Mouse (Mus musculus): ENCODE results near the gene Alg5. TPM values are rescaled to one million over a fixed set of nuclear protein-coding genes. Genes with fewer than 3 reads are reported as not detected.

Alg5 gene
- polyA plus RNA-seq, 1 experiment from 2014 or later: 40.5 TPM

- H3K9me3 ChIP-seq (ENCODE audit: control insufficient read depth, low read length): no peaks in the 10 kb centered on the region
- 97% methylated on average over 4 of the region's 4 CpGs for WGBS
- H3K36me3 ChIP-seq (ENCODE audit: control insufficient read depth, insufficient read depth, low read length): peaks cover 16% of the 10 kb centered on the region
- H3K27ac ChIP-seq (ENCODE audit: low read depth, low read length): no peak overlapping the region
- H3K4me2 ChIP-seq: no peak overlapping the region
- no peak overlapping the region for H3K4me3 ChIP-seq (ENCODE audit: low read depth, low read length)
- no peak overlapping the region for H3K9ac ChIP-seq (ENCODE audit: low read length)
- no peak for DNase-seq (ENCODE audit: low spot score, missing footprints)
- no peaks in the 10 kb centered on the region for H3K27me3 ChIP-seq (ENCODE audit: control insufficient read depth, insufficient read depth, low read length)
- peaks cover 8% of the 10 kb centered on the region for H3K4me1 ChIP-seq (ENCODE audit: control insufficient read depth, insufficient read depth, low read length)
- ATAC-seq (ENCODE audit: low FRiP score): no peak
These were observed 3.0 kb upstream of the Alg5 start for GRCm38 (mm10) chr3:54732371-54732770.

GRCm38 (mm10) chr3:54734411-54735246, 710 bp upstream of the Alg5 start:
- Histone ChIP-seq H3K9me3 (ENCODE audit: control insufficient read depth, low read length) (no peaks in the 10 kb centered on the region), H3K4me1 (ENCODE audit: control insufficient read depth, insufficient read depth, low read length) (peaks cover 8% of the 10 kb centered on the region), H3K4me3 (ENCODE audit: low read depth, low read length) (peak overlapping the region; percentile 91), H3K36me3 (ENCODE audit: control insufficient read depth, insufficient read depth, low read length) (peaks cover 11% of the 10 kb centered on the region), H3K27ac (ENCODE audit: low read depth, low read length) (peak overlapping the region; percentile 98), H3K9ac (ENCODE audit: low read length) (peak overlapping the region; percentile 95), H3K4me2 (peak overlapping the region; percentile 88), H3K27me3 (ENCODE audit: control insufficient read depth, insufficient read depth, low read length) (no peaks in the 10 kb centered on the region)
- peak; percentile 99 for DNase-seq (ENCODE audit: low spot score, missing footprints)
- WGBS: under 1% methylated on average over 77 of the region's 84 CpGs
- ATAC-seq (ENCODE audit: low FRiP score): peak; percentile 95

- DNase-seq (ENCODE audit: low spot score, missing footprints): peak; percentile 93
- peak overlapping the region; percentile 91 for H3K4me3 ChIP-seq (ENCODE audit: low read depth, low read length)
- WGBS: 61% methylated on average over 18 of the region's 18 CpGs
- peak overlapping the region; percentile 88 for H3K4me2 ChIP-seq
- H3K27me3 ChIP-seq (ENCODE audit: control insufficient read depth, insufficient read depth, low read length): no peaks in the 10 kb centered on the region
- H3K27ac ChIP-seq (ENCODE audit: low read depth, low read length): no peak overlapping the region; the same call in 1 of the 2 replicates
- H3K9ac ChIP-seq (ENCODE audit: low read length): peak overlapping the region; percentile 95
- H3K36me3 ChIP-seq (ENCODE audit: control insufficient read depth, insufficient read depth, low read length): peaks cover 9% of the 10 kb centered on the region
- H3K4me1 ChIP-seq (ENCODE audit: control insufficient read depth, insufficient read depth, low read length): peaks cover 8% of the 10 kb centered on the region
- H3K9me3 ChIP-seq (ENCODE audit: control insufficient read depth, low read length): no peaks in the 10 kb centered on the region
- ATAC-seq (ENCODE audit: low FRiP score): no peak
These were observed 975 bp downstream of the Alg5 start for GRCm38 (mm10) chr3:54736101-54736927.

GRCm38 (mm10) chr3:54737317-54737716, 2.0 kb downstream of the Alg5 start:
- Histone ChIP-seq H3K4me2 (no peak overlapping the region), H3K9me3 (ENCODE audit: control insufficient read depth, low read length) (no peaks in the 10 kb centered on the region; the same call in 1 of the 2 replicates), H3K9ac (ENCODE audit: low read length) (no peak overlapping the region), H3K36me3 (ENCODE audit: control insufficient read depth, insufficient read depth, low read length) (peaks cover 15% of the 10 kb centered on the region), H3K27me3 (ENCODE audit: control insufficient read depth, insufficient read depth, low read length) (no peaks in the 10 kb centered on the region), H3K4me1 (ENCODE audit: control insufficient read depth, insufficient read depth, low read length) (peaks cover 8% of the 10 kb centered on the region), H3K4me3 (ENCODE audit: low read depth, low read length) (no peak overlapping the region), H3K27ac (ENCODE audit: low read depth, low read length) (no peak overlapping the region)
- no peak for ATAC-seq (ENCODE audit: low FRiP score)
- WGBS: 93% methylated on average over 8 of the region's 8 CpGs
- no peak for DNase-seq (ENCODE audit: low spot score, missing footprints)

- 96% methylated on average over 11 of the region's 11 CpGs for WGBS
- Histone ChIP-seq H3K4me3 (ENCODE audit: low read depth, low read length) (no peak overlapping the region), H3K27ac (ENCODE audit: low read depth, low read length) (no peak overlapping the region), H3K4me2 (no peak overlapping the region), H3K27me3 (ENCODE audit: control insufficient read depth, insufficient read depth, low read length) (no peaks in the 10 kb centered on the region), H3K9ac (ENCODE audit: low read length) (no peak overlapping the region), H3K36me3 (ENCODE audit: control insufficient read depth, insufficient read depth, low read length) (peaks cover 40% of the 10 kb centered on the region), H3K9me3 (ENCODE audit: control insufficient read depth, low read length) (no peaks in the 10 kb centered on the region; the same call in 1 of the 2 replicates), H3K4me1 (ENCODE audit: control insufficient read depth, insufficient read depth, low read length) (no peaks in the 10 kb centered on the region)
- no peak for ATAC-seq (ENCODE audit: low FRiP score)
- DNase-seq (ENCODE audit: low spot score, missing footprints): no peak
These were observed 6.6 kb downstream of the Alg5 start for GRCm38 (mm10) chr3:54741965-54742364.

GRCm38 (mm10) chr3:54745799-54746198, 10.5 kb downstream of the Alg5 start:
- Histone ChIP-seq H3K4me3 (ENCODE audit: low read depth, low read length) (no peak overlapping the region), H3K9ac (ENCODE audit: low read length) (no peak overlapping the region), H3K36me3 (ENCODE audit: control insufficient read depth, insufficient read depth, low read length) (peaks cover 57% of the 10 kb centered on the region), H3K4me1 (ENCODE audit: control insufficient read depth, insufficient read depth, low read length) (no peaks in the 10 kb centered on the region), H3K9me3 (ENCODE audit: control insufficient read depth, low read length) (no peaks in the 10 kb centered on the region; the same call in 1 of the 2 replicates), H3K4me2 (no peak overlapping the region), H3K27me3 (ENCODE audit: control insufficient read depth, insufficient read depth, low read length) (no peaks in the 10 kb centered on the region), H3K27ac (ENCODE audit: low read depth, low read length) (no peak overlapping the region)
- ATAC-seq (ENCODE audit: low FRiP score) (no peak), DNase-seq (ENCODE audit: low spot score, missing footprints) (no peak)
- 60% methylated on average over 5 of the region's 5 CpGs for WGBS

GRCm38 (mm10) chr3:54753411-54753810, 18.1 kb downstream of the Alg5 start:
- Histone ChIP-seq H3K27ac (ENCODE audit: low read depth, low read length) (no peak overlapping the region), H3K9me3 (ENCODE audit: control insufficient read depth, low read length) (no peaks in the 10 kb centered on the region), H3K4me3 (ENCODE audit: low read depth, low read length) (no peak overlapping the region), H3K27me3 (ENCODE audit: control insufficient read depth, insufficient read depth, low read length) (peaks cover 4% of the 10 kb centered on the region), H3K36me3 (ENCODE audit: control insufficient read depth, insufficient read depth, low read length) (peaks cover 14% of the 10 kb centered on the region), H3K4me1 (ENCODE audit: control insufficient read depth, insufficient read depth, low read length) (peaks cover 10% of the 10 kb centered on the region; the same call in 1 of the 2 replicates), H3K4me2 (no peak overlapping the region), H3K9ac (ENCODE audit: low read length) (no peak overlapping the region)
- DNase-seq (ENCODE audit: low spot score, missing footprints) (no peak), ATAC-seq (ENCODE audit: low FRiP score) (no peak)
- 84% methylated on average over 4 of the region's 4 CpGs for WGBS

- WGBS: under 1% methylated on average over 60 of the region's 66 CpGs
- H3K27me3 ChIP-seq (ENCODE audit: control insufficient read depth, insufficient read depth, low read length): peaks cover 4% of the 10 kb centered on the region
- peak; percentile 86 for ATAC-seq (ENCODE audit: low FRiP score)
- no peaks in the 10 kb centered on the region for H3K9me3 ChIP-seq (ENCODE audit: control insufficient read depth, low read length)
- peak within 1 kb of the TSS; percentile 55 for H3K4me3 ChIP-seq (ENCODE audit: low read depth, low read length)
- H3K9ac ChIP-seq (ENCODE audit: low read length): peak within 1 kb of the TSS; percentile 57
- DNase-seq (ENCODE audit: low spot score, missing footprints): peak; percentile 91
- peaks cover 10% of the 10 kb centered on the region; the same call in 1 of the 2 replicates for H3K4me1 ChIP-seq (ENCODE audit: control insufficient read depth, insufficient read depth, low read length)
- peak within 1 kb of the TSS; percentile 100 for H3K4me2 ChIP-seq
- H3K27ac ChIP-seq (ENCODE audit: low read depth, low read length): no peak within 1 kb of the TSS
- peaks cover 4% of the 10 kb centered on the region for H3K36me3 ChIP-seq (ENCODE audit: control insufficient read depth, insufficient read depth, low read length)
These were observed 20.1 kb downstream of the Alg5 start, which contains the start of gene Smad9 for GRCm38 (mm10) chr3:54755145-54756041. TSS of gene Smad9 (plus strand) at chr3:54755582.
